Mouse (Mus musculus) left cerebral cortex, postnatal 4 days (tissue): ENCODE data around the gene Herpud2. TPM values are rescaled to one million over a fixed set of nuclear protein-coding genes. Genes with fewer than 3 reads are reported as not detected.

Experiments
- total RNA-seq, 2 experiments: library from RNA; stranded (reverse); gene quantifications; 2 replicates each; pipeline ENCODE4 v1.2.3; 2021

The Herpud2 gene
- total RNA-seq, 2 experiments from 2014 or later = 46.9 TPM

Other genes with a start within 250 kb of the Herpud2 start
- gene Gm10181, start 62.4 kb downstream of the Herpud2 start, total RNA-seq = not detected
- 100 to 1,000 TPM; 219 to 231 TPM for gene Sept7, start 100.6 kb upstream of the Herpud2 start, total RNA-seq